Mouse (Mus musculus): ENCODE results near the gene Ccm2l.

- TF ChIP-seq CTCF (IDR thresholded peaks at IDR 0.05; ENCODE audit: low read depth) (no peak), EP300 (optimal IDR thresholded peaks at IDR 0.05) (no peak)
These were observed 10.2 kb downstream of the Ccm2l start for GRCm38 (mm10) chr2:153075961-153076360.
